In genomic region chr13:10630467-10630866, GRCm38 (mm10) we compare ENCODE assay signal across 24 mouse cellular contexts.
A peak's percentile ranks its signal among the peaks of the same experiment; 100 is the strongest.
DNase-seq lines count a peak whose midpoint lies in the region; ATAC-seq and TF ChIP-seq lines count a peak whose summit lies in the region.
"Had no signal": no experiment of that assay in that cellular context is flagged by ENCODE, and none has a peak within 500 bp of the region (broad histone marks: within the 10 kb centered on the region; RNA-seq: fewer than 3 reads in every experiment).

No protein-coding gene starts in this region.

- no peak for ATAC-seq in embryonic facial prominence, embryonic 14.5 days (ENCODE audit: low read depth)
- ATAC-seq in forebrain, postnatal 0 days, result no peak
- ATAC-seq in forebrain, embryonic 11.5 days (replicated peaks; ENCODE audit: low FRiP score), result no peak
- ATAC-seq in lung, embryonic 14.5 days (ENCODE audit: insufficient read depth), result no peak
- ATAC-seq in midbrain, embryonic 16.5 days, result peak; percentile 45
- ATAC-seq: activated CD4-positive, CD25-positive, alpha-beta regulatory T cell, adult 4 months; intestine, postnatal 0 days had no signal

- no peak overlapping the region for H3K4me2 ChIP-seq in embryonic facial prominence, embryonic 14.5 days (ENCODE audit: low read depth, low read length)
- no peak overlapping the region for H3K4me2 ChIP-seq in forebrain, postnatal 0 days (ENCODE audit: low read depth)
- no peak overlapping the region for H3K4me2 ChIP-seq in forebrain, embryonic 11.5 days (ENCODE audit: low read depth, low read length, severe bottlenecking)
- no peak overlapping the region for H3K4me2 ChIP-seq in lung, embryonic 14.5 days
- no peak overlapping the region for H3K4me2 ChIP-seq in midbrain, embryonic 16.5 days (ENCODE audit: low read length)
- H3K4me2 ChIP-seq: embryonic facial prominence, embryonic 12.5 days; heart, embryonic 12.5 days; heart, embryonic 15.5 days; hindbrain, embryonic 12.5 days had no signal

- H3K36me3 ChIP-seq in embryonic facial prominence, embryonic 14.5 days (ENCODE audit: control insufficient read depth, insufficient read depth, low read length), result no peaks in the 10 kb centered on the region
- H3K36me3 ChIP-seq in embryonic facial prominence, embryonic 10.5 days (replicated peaks), result no peaks in the 10 kb centered on the region
- no peaks in the 10 kb centered on the region for H3K36me3 ChIP-seq in forebrain, postnatal 0 days (ENCODE audit: insufficient read depth)
- H3K36me3 ChIP-seq in forebrain, embryonic 11.5 days (ENCODE audit: control insufficient read depth, insufficient read depth, low read length), result no peaks in the 10 kb centered on the region
- H3K36me3 ChIP-seq in lung, embryonic 14.5 days (ENCODE audit: insufficient read depth), result no peaks in the 10 kb centered on the region
- H3K36me3 ChIP-seq in midbrain, embryonic 16.5 days (ENCODE audit: control insufficient read depth, insufficient read depth, low read length), result no peaks in the 10 kb centered on the region
- H3K36me3 ChIP-seq in midbrain, embryonic 10.5 days, result no peaks in the 10 kb centered on the region
- H3K36me3 ChIP-seq: embryonic facial prominence, embryonic 12.5 days; heart, embryonic 12.5 days; heart, embryonic 15.5 days; hindbrain, embryonic 12.5 days had no signal

- no peak overlapping the region for H3K4me3 ChIP-seq in embryonic facial prominence, embryonic 14.5 days (ENCODE audit: low read depth, low read length)
- H3K4me3 ChIP-seq in embryonic facial prominence, embryonic 10.5 days, result no peak overlapping the region
- H3K4me3 ChIP-seq in forebrain, postnatal 0 days (ENCODE audit: low read depth, low read length), result no peak overlapping the region
- H3K4me3 ChIP-seq in forebrain, embryonic 11.5 days (ENCODE audit: low read depth, low read length), result no peak overlapping the region
- H3K4me3 ChIP-seq in lung, embryonic 14.5 days (ENCODE audit: low read depth, low read length), result no peak overlapping the region
- H3K4me3 ChIP-seq in lung, adult 2 months (replicated peaks; ENCODE audit: extremely low read depth, low read depth, low read length), result no peak overlapping the region
- no peak overlapping the region for H3K4me3 ChIP-seq in midbrain, embryonic 16.5 days (ENCODE audit: low read depth, low read length)
- no peak overlapping the region for H3K4me3 ChIP-seq in midbrain, embryonic 10.5 days
- H3K4me3 ChIP-seq: embryonic facial prominence, embryonic 12.5 days; erythroblast, embryonic 14.5 days; heart, embryonic 12.5 days; heart, embryonic 15.5 days; hindbrain, embryonic 12.5 days had no signal

- no peaks in the 10 kb centered on the region for H3K4me1 ChIP-seq in embryonic facial prominence, embryonic 14.5 days (ENCODE audit: control insufficient read depth, insufficient read depth, low read length)
- H3K4me1 ChIP-seq in embryonic facial prominence, embryonic 10.5 days, result no peaks in the 10 kb centered on the region
- no peaks in the 10 kb centered on the region for H3K4me1 ChIP-seq in forebrain, postnatal 0 days (ENCODE audit: insufficient read depth)
- H3K4me1 ChIP-seq in forebrain, embryonic 11.5 days (replicated peaks; ENCODE audit: control insufficient read depth, insufficient read depth, low read length), result no peaks in the 10 kb centered on the region
- no peaks in the 10 kb centered on the region for H3K4me1 ChIP-seq in lung, embryonic 14.5 days (ENCODE audit: insufficient read depth)
- no peaks in the 10 kb centered on the region for H3K4me1 ChIP-seq in lung, adult 2 months (ENCODE audit: control insufficient read depth, insufficient read depth, low read length)
- no peaks in the 10 kb centered on the region for H3K4me1 ChIP-seq in midbrain, embryonic 16.5 days (ENCODE audit: control insufficient read depth, insufficient read depth, low read length)
- no peaks in the 10 kb centered on the region for H3K4me1 ChIP-seq in midbrain, embryonic 10.5 days
- H3K4me1 ChIP-seq: embryonic facial prominence, embryonic 12.5 days; heart, embryonic 12.5 days; heart, embryonic 15.5 days; hindbrain, embryonic 12.5 days had no signal

- no peak overlapping the region for H3K9ac ChIP-seq in embryonic facial prominence, embryonic 14.5 days (ENCODE audit: low read depth, low read length)
- no peak overlapping the region for H3K9ac ChIP-seq in forebrain, postnatal 0 days
- H3K9ac ChIP-seq in forebrain, embryonic 11.5 days (ENCODE audit: low read length), result no peak overlapping the region
- H3K9ac ChIP-seq in lung, embryonic 14.5 days, result no peak overlapping the region
- H3K9ac ChIP-seq in midbrain, embryonic 16.5 days (ENCODE audit: low read depth, low read length), result no peak overlapping the region
- H3K9ac ChIP-seq: embryonic facial prominence, embryonic 12.5 days; heart, embryonic 12.5 days; heart, embryonic 15.5 days; hindbrain, embryonic 12.5 days had no signal

- H3K27me3 ChIP-seq in embryonic facial prominence, embryonic 14.5 days (replicated peaks; ENCODE audit: control insufficient read depth, insufficient read depth, low read length), result no peaks in the 10 kb centered on the region
- H3K27me3 ChIP-seq in embryonic facial prominence, embryonic 10.5 days (replicated peaks; ENCODE audit: low read depth, poor library complexity, severe bottlenecking), result no peaks in the 10 kb centered on the region
- no peaks in the 10 kb centered on the region for H3K27me3 ChIP-seq in forebrain, postnatal 0 days (ENCODE audit: insufficient read depth, low read length)
- H3K27me3 ChIP-seq in forebrain, embryonic 11.5 days (ENCODE audit: control insufficient read depth, insufficient read depth, low read length), result no peaks in the 10 kb centered on the region
- no peaks in the 10 kb centered on the region for H3K27me3 ChIP-seq in lung, embryonic 14.5 days (ENCODE audit: insufficient read depth, low read length)
- no peaks in the 10 kb centered on the region for H3K27me3 ChIP-seq in midbrain, embryonic 16.5 days (ENCODE audit: control insufficient read depth, insufficient read depth, low read depth, low read length)
- no peaks in the 10 kb centered on the region for H3K27me3 ChIP-seq in midbrain, embryonic 10.5 days (ENCODE audit: low read depth, poor library complexity, severe bottlenecking)
- H3K27me3 ChIP-seq: embryonic facial prominence, embryonic 12.5 days; heart, embryonic 12.5 days; heart, embryonic 15.5 days; hindbrain, embryonic 12.5 days had no signal

- no peak for TF ChIP-seq CTCF in forebrain, postnatal 0 days (IDR thresholded peaks at IDR 0.05; ENCODE audit: low read depth)
- no peak for TF ChIP-seq CTCF in lung, embryonic 14.5 days (IDR thresholded peaks at IDR 0.05; ENCODE audit: low read depth)
- TF ChIP-seq CTCF in lung, adult 2 months (IDR thresholded peaks at IDR 0.05; ENCODE audit: insufficient read depth, low read length), result no peak

- TF ChIP-seq POLR2A in lung, adult 2 months (IDR thresholded peaks at IDR 0.05; ENCODE audit: borderline replicate concordance, extremely low read depth, low read depth, low read length), result no peak

- no peaks in the 10 kb centered on the region for H3K9me3 ChIP-seq in embryonic facial prominence, embryonic 14.5 days (ENCODE audit: control insufficient read depth, low read length)
- no peaks in the 10 kb centered on the region for H3K9me3 ChIP-seq in embryonic facial prominence, embryonic 10.5 days
- no peaks in the 10 kb centered on the region for H3K9me3 ChIP-seq in forebrain, postnatal 0 days (ENCODE audit: low read length)
- H3K9me3 ChIP-seq in forebrain, embryonic 11.5 days (ENCODE audit: control insufficient read depth, low read length), result no peaks in the 10 kb centered on the region
- H3K9me3 ChIP-seq in lung, embryonic 14.5 days (ENCODE audit: low read depth, low read length), result no peaks in the 10 kb centered on the region
- H3K9me3 ChIP-seq in midbrain, embryonic 16.5 days (replicated peaks; ENCODE audit: control insufficient read depth, low read length, poor library complexity, severe bottlenecking), result no peaks in the 10 kb centered on the region
- no peaks in the 10 kb centered on the region for H3K9me3 ChIP-seq in midbrain, embryonic 10.5 days (replicated peaks)
- H3K9me3 ChIP-seq: embryonic facial prominence, embryonic 12.5 days; heart, embryonic 12.5 days; heart, embryonic 15.5 days; hindbrain, embryonic 12.5 days had no signal

- 62% methylated on average over 2 of the region's 2 CpGs for WGBS in embryonic facial prominence, embryonic 14.5 days
- 80% methylated on average over 2 of the region's 2 CpGs for WGBS in embryonic facial prominence, embryonic 10.5 days
- 30% methylated on average over 2 of the region's 2 CpGs for WGBS in forebrain, postnatal 0 days
- WGBS in forebrain, embryonic 11.5 days, result 92% methylated on average over 2 of the region's 2 CpGs
- 37% methylated on average over 2 of the region's 2 CpGs for WGBS in lung, embryonic 14.5 days
- 36% methylated on average over 2 of the region's 2 CpGs for WGBS in lung, adult 2 months
- 51% methylated on average over 2 of the region's 2 CpGs for WGBS in midbrain, embryonic 16.5 days
- 81% methylated on average over 2 of the region's 2 CpGs for WGBS in midbrain, embryonic 10.5 days

- peak; percentile 16 for DNase-seq in embryonic facial prominence, embryonic 14.5 days (ENCODE audit: low spot score)
- DNase-seq in embryonic facial prominence, embryonic 10.5 days (ENCODE audit: low spot score), result no peak
- peak; percentile 26 for DNase-seq in forebrain, postnatal 0 days
- DNase-seq in forebrain, embryonic 11.5 days (ENCODE audit: low spot score), result no peak
- peak; percentile 8 for DNase-seq in lung, embryonic 14.5 days
- no peak for DNase-seq in lung, adult 2 months
- no peak for DNase-seq in midbrain, embryonic 10.5 days (ENCODE audit: low spot score)
- DNase-seq: adrenal gland, adult 8-10 months; adrenal gland, postnatal 25 days; cerebellum, adult 18-20 months; cerebellum, adult 9-10 months; cerebellum, postnatal 14 days; gastrocnemius, postnatal 25 days; heart, adult 18-20 months; heart, postnatal 10 days; heart, postnatal 36 days had no signal

- no peak overlapping the region for H3K27ac ChIP-seq in embryonic facial prominence, embryonic 14.5 days (replicated peaks; ENCODE audit: low read depth, low read length)
- no peak overlapping the region for H3K27ac ChIP-seq in embryonic facial prominence, embryonic 10.5 days (replicated peaks)
- H3K27ac ChIP-seq in forebrain, postnatal 0 days (ENCODE audit: low read depth, low read length), result no peak overlapping the region
- no peak overlapping the region for H3K27ac ChIP-seq in forebrain, embryonic 11.5 days (ENCODE audit: low read depth, low read length)
- no peak overlapping the region for H3K27ac ChIP-seq in lung, embryonic 14.5 days (ENCODE audit: low read depth)
- no peak overlapping the region for H3K27ac ChIP-seq in midbrain, embryonic 16.5 days (ENCODE audit: low read length)
- no peak overlapping the region for H3K27ac ChIP-seq in midbrain, embryonic 10.5 days (replicated peaks)
- H3K27ac ChIP-seq: embryonic facial prominence, embryonic 12.5 days; heart, embryonic 15.5 days; hindbrain, embryonic 12.5 days had no signal

Comparison
In these comparisons a context has a peak if more than half of its experiments do, and no peak if none do; other contexts are left out.
1. DNase-seq: peak in embryonic facial prominence, embryonic 14.5 days (single experiment), forebrain, postnatal 0 days (single experiment) and lung, embryonic 14.5 days (single experiment); none in embryonic facial prominence, embryonic 10.5 days (single experiment), forebrain, embryonic 11.5 days (single experiment), lung, adult 2 months (single experiment) and midbrain, embryonic 10.5 days (single experiment).